Mouse (Mus musculus) liver, postnatal 0 days (tissue): ENCODE results near the gene Rbms2. TPM values are rescaled to one million over a fixed set of nuclear protein-coding genes. Genes with fewer than 3 reads are reported as not detected.

Experiments used
- ATAC-seq: fragments of 200-750 bp; cut with Nextera tagmentation; 2 replicates; pipeline ENCODE4 v1.8.0; 2017; ENCODE audit warnings: mild to moderate bottlenecking, moderate library complexity
- DNase-seq: peaks from one replicate; pipeline ENCODE4 v3.0.0-alpha.2; 2016
- H3K27ac ChIP-seq: fragments of 300-500 bp; sonication (generic); 2 replicates; pipeline ENCODE4 v1.5.1; 2014; ENCODE audit warnings: antibody characterized with exemption, moderate library complexity, mild to moderate bottlenecking, low read depth
- H3K27me3 ChIP-seq: fragments of 300-500 bp; sonication (generic); 2 replicates; pipeline ENCODE4 v1.6.1; 2014; ENCODE audit warnings: low read length, control low read depth, mixed read lengths; ENCODE audit not compliant: insufficient read depth
- H3K36me3 ChIP-seq: fragments of 300-500 bp; sonication (generic); replicated peaks from 2 replicates; pipeline ENCODE4 v1.6.1; 2014; ENCODE audit warnings: mild to moderate bottlenecking, control low read depth, low read length, moderate library complexity, mixed read lengths; ENCODE audit not compliant: insufficient read depth
- H3K4me1 ChIP-seq: fragments of 300-500 bp; sonication (generic); 2 replicates; pipeline ENCODE4 v1.6.1; 2014; ENCODE audit warnings: antibody characterized with exemption, mild to moderate bottlenecking, control low read depth; ENCODE audit not compliant: insufficient read depth
- H3K4me2 ChIP-seq: fragments of 300-500 bp; sonication (generic); 2 replicates; pipeline ENCODE4 v1.6.1; 2014; ENCODE audit warnings: low read depth, mild to moderate bottlenecking, low read length, moderate library complexity, mixed read lengths
- H3K4me3 ChIP-seq: fragments of 300-500 bp; sonication (generic); 2 replicates; pipeline ENCODE4 v1.5.1; 2014; ENCODE audit warnings: low read depth, low read length
- H3K9ac ChIP-seq: fragments of 300-500 bp; sonication (generic); replicated peaks from 2 replicates; pipeline ENCODE4 v1.6.1; 2014; ENCODE audit warnings: mild to moderate bottlenecking, moderate library complexity
- H3K9me3 ChIP-seq: fragments of 300-500 bp; sonication (generic); 2 replicates; pipeline ENCODE4 v1.6.1; 2016; ENCODE audit warnings: mild to moderate bottlenecking, control low read depth, low read length, mixed read lengths
- CTCF ChIP-seq: sonication (generic); IDR thresholded peaks from 2 replicates; pipeline ENCODE4 v1.5.1; 2016; ENCODE audit warnings: antibody characterized with exemption, low read depth
- EP300 ChIP-seq: IDR thresholded peaks from 2 replicates; pipeline ENCODE4 v1.6.1; 2016; ENCODE audit warnings: antibody characterized with exemption, low read depth, mild to moderate bottlenecking
- WGBS: fragments of 180-500 bp; shearing (Covaris S2); extraction: QIAGEN DNeasy Blood & Tissue Kit; methylation state at CpG from one replicate; pipeline ENCODE4 v1.1.7; 2014; ENCODE audit not compliant: insufficient replicate concordance; 5-methylcytosine and 5-hydroxymethylcytosine counted together
- microRNA counts: library from miRNA; unstranded; fragments of <30 nt; microRNA quantifications from one replicate; lab custom pipeline; 2015
- microRNA-seq: library from miRNA; unstranded; fragments of <30 nt; microRNA quantifications from one replicate; pipeline ENCODE4, GENCODE M21; 2016
- polyA plus RNA-seq: library from polyadenylated mRNA; unstranded; fragments of >200 nt; fragmentation: Nextera tagmentation; extraction: Ambion mirVana; gene quantifications from 2 replicates; pipeline ENCODE4 v1.2.1, GENCODE M21; 2015

Gene Rbms2
- polyA plus RNA-seq, 1 experiment from 2014 or later, result 4.5 TPM

DNA sequence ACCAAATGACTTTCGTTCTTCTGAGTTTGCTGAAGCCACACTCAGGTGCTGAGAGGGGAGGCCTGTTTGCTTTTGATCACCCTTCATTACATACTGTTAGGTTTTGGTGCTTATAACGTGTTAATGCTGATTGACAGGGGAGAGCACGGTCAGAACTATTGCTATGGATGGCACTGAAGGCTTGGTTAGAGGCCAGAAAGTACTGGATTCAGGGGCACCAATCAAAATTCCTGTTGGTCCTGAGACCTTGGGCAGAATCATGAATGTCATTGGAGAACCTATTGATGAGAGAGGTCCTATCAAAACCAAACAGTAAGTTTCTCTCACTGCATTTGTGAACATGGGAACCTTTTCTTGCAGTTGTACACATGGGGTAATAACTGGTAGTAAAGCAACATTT lies 95.9 kb downstream of the Rbms2 start:
- peaks cover 21% of the 10 kb centered on the region for H3K4me1 ChIP-seq
- peak overlapping the region; percentile 85 for H3K27ac ChIP-seq
- H3K9me3 ChIP-seq, result no peaks in the 10 kb centered on the region
- peak overlapping the region; percentile 80 for H3K4me2 ChIP-seq
- no peak for DNase-seq
- peaks cover 43% of the 10 kb centered on the region for H3K36me3 ChIP-seq
- no peak for TF ChIP-seq CTCF
- no peak for TF ChIP-seq EP300
- peak overlapping the region; percentile 80 for H3K4me3 ChIP-seq
- no peak for ATAC-seq
- H3K9ac ChIP-seq, result peak overlapping the region; percentile 94
- 3% methylated on average over 3 of the region's 3 CpGs for WGBS
- H3K27me3 ChIP-seq, result no peaks in the 10 kb centered on the region

GRCm38 (mm10) chr10:128083688-128084087 lies 96.4 kb downstream of the Rbms2 start:
- TF ChIP-seq EP300, result no peak
- no peak for TF ChIP-seq CTCF
- Histone ChIP-seq H3K36me3 (peaks cover 38% of the 10 kb centered on the region), H3K4me3 (peak overlapping the region; percentile 80), H3K4me1 (peaks cover 21% of the 10 kb centered on the region), H3K4me2 (peak overlapping the region; percentile 80), H3K27ac (peak overlapping the region; percentile 85), H3K9me3 (no peaks in the 10 kb centered on the region), H3K27me3 (no peaks in the 10 kb centered on the region), H3K9ac (peak overlapping the region; percentile 94)
- ATAC-seq, result no peak
- 2% methylated on average over 22 of the region's 22 CpGs for WGBS
- peak; percentile 51 for DNase-seq

GRCm38 (mm10) chr10:128082880-128083421 lies 97.1 kb downstream of the Rbms2 start, which contains the start of gene Atp5b:
TSS of gene Atp5b (plus strand) at chr10:128083273.
- Histone ChIP-seq H3K4me2 (peak within 1 kb of the TSS; percentile 94), H3K4me1 (peaks cover 15% of the 10 kb centered on the region), H3K9ac (peak within 1 kb of the TSS; percentile 94), H3K4me3 (peak within 1 kb of the TSS; percentile 80), H3K36me3 (peaks cover 31% of the 10 kb centered on the region), H3K27ac (peak within 1 kb of the TSS; percentile 89), H3K9me3 (no peaks in the 10 kb centered on the region), H3K27me3 (no peaks in the 10 kb centered on the region)
- DNase-seq (peak; percentile 95), ATAC-seq (peak; percentile 97)
- TF ChIP-seq EP300, result peak; percentile 99
- TF ChIP-seq CTCF, result no peak
- WGBS, result under 1% methylated on average over 34 of the region's 34 CpGs

GRCm38 (mm10) chr10:128082477-128082808 lies 97.7 kb downstream of the Rbms2 start:
- WGBS, result 2% methylated on average over 9 of the region's 9 CpGs
- ATAC-seq, result no peak
- H3K27ac ChIP-seq, result peak overlapping the region; percentile 89
- peaks cover 26% of the 10 kb centered on the region for H3K36me3 ChIP-seq
- peaks cover 15% of the 10 kb centered on the region for H3K4me1 ChIP-seq
- peak overlapping the region; percentile 80 for H3K4me3 ChIP-seq
- H3K9ac ChIP-seq, result peak overlapping the region; percentile 76
- H3K4me2 ChIP-seq, result peak overlapping the region; percentile 94
- no peak for TF ChIP-seq EP300
- TF ChIP-seq CTCF, result no peak
- no peaks in the 10 kb centered on the region for H3K27me3 ChIP-seq
- no peak for DNase-seq
- H3K9me3 ChIP-seq, result no peaks in the 10 kb centered on the region

DNA sequence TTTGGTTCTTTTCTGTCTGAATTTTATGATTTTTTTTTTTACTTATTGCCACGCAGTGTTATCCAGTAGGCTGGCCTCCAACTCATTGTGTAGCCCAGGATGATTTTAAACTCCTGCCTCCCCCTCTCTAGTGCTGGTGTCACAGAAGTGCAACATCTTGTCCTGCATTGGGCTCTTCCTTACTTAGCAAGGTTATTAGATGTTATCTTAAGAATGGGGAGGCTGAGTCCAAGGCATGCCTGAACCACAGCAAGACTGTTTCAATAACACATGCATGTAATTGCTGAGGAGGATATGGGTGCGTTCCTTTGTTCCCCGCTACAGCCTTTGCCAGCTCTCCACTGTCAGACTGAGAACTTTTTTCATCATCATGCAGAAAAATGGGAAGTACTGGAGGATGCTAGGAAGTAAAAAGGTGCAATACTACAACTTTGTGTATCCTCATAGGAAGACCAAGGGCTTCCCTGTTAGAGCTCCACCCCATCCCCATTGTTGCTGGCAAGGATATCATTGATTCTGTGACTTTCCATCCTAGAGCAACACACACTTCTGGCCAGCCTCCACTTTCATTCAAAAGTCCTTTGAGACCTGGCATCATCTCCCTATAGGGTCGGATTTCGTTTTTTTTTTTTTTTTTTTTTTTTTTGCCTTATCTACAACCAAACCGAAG lies 98.2 kb downstream of the Rbms2 start:
- TF ChIP-seq CTCF (no peak), EP300 (no peak)
- DNase-seq (no peak), ATAC-seq (no peak)
- H3K4me1 ChIP-seq, result peaks cover 15% of the 10 kb centered on the region
- H3K9ac ChIP-seq, result peak overlapping the region; percentile 76
- peak overlapping the region; percentile 94 for H3K4me2 ChIP-seq
- peak overlapping the region; percentile 89 for H3K27ac ChIP-seq
- H3K27me3 ChIP-seq, result no peaks in the 10 kb centered on the region
- peaks cover 25% of the 10 kb centered on the region for H3K36me3 ChIP-seq
- no peaks in the 10 kb centered on the region for H3K9me3 ChIP-seq
- peak overlapping the region; percentile 80 for H3K4me3 ChIP-seq
- 31% methylated on average over 6 of the region's 6 CpGs for WGBS

MicroRNA genes within 50 kb of the gene (microRNA counts, 519-probe panel; counts per million panel counts)
- 662 counts per million, percentile 4 among the panel's probes with 10 or more counts for microRNA mmu-miR-677 (lab: Ali Mortazavi, UCI)

Small RNA genes within 50 kb of the gene (microRNA-seq; reads per million reads assigned to microRNA genes)
- 49.4 reads per million, percentile 36 among the genes with 10 or more reads in this experiment for gene Mir677

Other genes starting within 250 kb of the Rbms2 start
- gene Hsd17b6, start 172.7 kb downstream of the Rbms2 start, polyA plus RNA-seq, result 29.5 and 32.4 TPM in 2 replicates
- 26.2 and 29.1 TPM in 2 replicates for gene Prim1, start 165.1 kb downstream of the Rbms2 start, polyA plus RNA-seq
- 384 and 394 TPM in 2 replicates for gene Naca, start 144.7 kb downstream of the Rbms2 start, polyA plus RNA-seq
- 193 and 194 TPM in 2 replicates for gene Ptges3, start 121.3 kb downstream of the Rbms2 start, polyA plus RNA-seq
- 1,808 and 1,865 TPM in 2 replicates for gene Atp5b, start 97.0 kb downstream of the Rbms2 start, polyA plus RNA-seq
- gene Baz2a, start 88.7 kb downstream of the Rbms2 start, polyA plus RNA-seq, result 4.3 and 5.4 TPM in 2 replicates
- 48.8 and 67.3 TPM in 2 replicates for gene Gls2, start 14.2 kb upstream of the Rbms2 start, polyA plus RNA-seq
- 54.0 and 61.1 TPM in 2 replicates for gene Spryd4, start 31.5 kb upstream of the Rbms2 start, polyA plus RNA-seq
- not detected in 2 replicates for gene Mip, start 45.5 kb upstream of the Rbms2 start, polyA plus RNA-seq
- 15.1 and 18.5 TPM in 2 replicates for gene Timeless, start 51.8 kb upstream of the Rbms2 start, polyA plus RNA-seq
- 41.8 and 42.4 TPM in 2 replicates for gene Apon, start 73.8 kb upstream of the Rbms2 start, polyA plus RNA-seq
- gene Apof, start 88.4 kb upstream of the Rbms2 start, polyA plus RNA-seq, result 1,289 and 1,338 TPM in 2 replicates
- 11.3 and 12.1 TPM in 2 replicates for gene Stat2, start 90.3 kb upstream of the Rbms2 start, polyA plus RNA-seq
- not detected in 2 replicates for gene Il23a, start 118.5 kb upstream of the Rbms2 start, polyA plus RNA-seq
- gene Pan2, start 123.0 kb upstream of the Rbms2 start, polyA plus RNA-seq, result 9.2 and 10.2 TPM in 2 replicates
- gene Cnpy2, start 142.2 kb upstream of the Rbms2 start, polyA plus RNA-seq, result 110 and 121 TPM in 2 replicates
- 45.3 and 51.4 TPM in 2 replicates for gene Cs, start 157.4 kb upstream of the Rbms2 start, polyA plus RNA-seq
- gene Coq10a, start 188.7 kb upstream of the Rbms2 start, polyA plus RNA-seq, result 8.5 and 11.2 TPM in 2 replicates
- 2.0 and 2.7 TPM in 2 replicates for gene Ankrd52, start 196.8 kb upstream of the Rbms2 start, polyA plus RNA-seq
- 59.0 and 64.1 TPM in 2 replicates for gene Slc39a5, start 220.9 kb upstream of the Rbms2 start, polyA plus RNA-seq
- 33.7 and 33.8 TPM in 2 replicates for gene Nabp2, start 231.2 kb upstream of the Rbms2 start, polyA plus RNA-seq
- gene Rnf41, start 231.4 kb upstream of the Rbms2 start, polyA plus RNA-seq, result 7.2 and 7.3 TPM in 2 replicates